Mouse (Mus musculus): Measurements from ENCODE around the gene Gmds. TPM values are rescaled to one million over a fixed set of nuclear protein-coding genes. Genes with fewer than 3 reads are reported as not detected.

Gmds gene
- polyA plus RNA-seq, 1 experiment from 2014 or later, result 69.0 TPM

DNA sequence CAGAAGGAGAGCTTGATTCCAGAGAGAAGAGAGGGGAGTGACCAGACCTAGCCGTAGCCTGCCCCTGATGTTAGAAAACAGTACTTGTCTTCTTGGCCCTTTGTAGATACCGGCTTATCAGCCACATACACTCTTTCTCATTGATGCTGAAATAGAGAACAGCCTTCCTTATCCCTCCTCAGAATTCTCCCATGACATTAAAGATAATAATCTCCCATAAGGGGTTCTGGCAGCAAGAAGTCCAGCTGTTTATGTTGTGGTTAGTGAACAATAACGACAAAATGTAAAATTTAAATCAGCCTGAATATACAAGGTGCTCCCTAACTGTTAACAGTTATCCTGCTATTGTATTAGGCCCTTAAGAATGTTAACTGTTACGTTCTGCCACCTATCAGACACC, 414.0 kb downstream of the Gmds start:
- ATAC-seq (ENCODE audit: insufficient read depth, low FRiP score), result no peak
- H3K4me1 ChIP-seq (ENCODE audit: control insufficient read depth, insufficient read depth, low read length), result no peaks in the 10 kb centered on the region
- H3K9ac ChIP-seq (ENCODE audit: low read length), result no peak overlapping the region
- no peak overlapping the region for H3K4me2 ChIP-seq (ENCODE audit: low read depth, low read length)
- H3K36me3 ChIP-seq (ENCODE audit: control insufficient read depth, insufficient read depth, low read length), result no peaks in the 10 kb centered on the region
- no peak overlapping the region for H3K27ac ChIP-seq (ENCODE audit: low read length)
- H3K27me3 ChIP-seq (ENCODE audit: control insufficient read depth, insufficient read depth, low read length), result no peaks in the 10 kb centered on the region
- no peak overlapping the region for H3K4me3 ChIP-seq (replicated peaks; ENCODE audit: low read length)
- H3K9me3 ChIP-seq (replicated peaks; ENCODE audit: control insufficient read depth, low read length), result no peaks in the 10 kb centered on the region
- WGBS, result 71% methylated on average over 4 of the region's 4 CpGs

GRCm38 (mm10) chr13:31919716-31920115, 418.8 kb downstream of the Gmds start:
- Histone ChIP-seq H3K4me2 (ENCODE audit: low read depth, low read length) (no peak overlapping the region), H3K27ac (ENCODE audit: low read length) (no peak overlapping the region), H3K9ac (ENCODE audit: low read length) (no peak overlapping the region), H3K27me3 (ENCODE audit: control insufficient read depth, insufficient read depth, low read length) (no peaks in the 10 kb centered on the region), H3K4me1 (ENCODE audit: control insufficient read depth, insufficient read depth, low read length) (no peaks in the 10 kb centered on the region), H3K9me3 (replicated peaks; ENCODE audit: control insufficient read depth, low read length) (no peaks in the 10 kb centered on the region), H3K36me3 (ENCODE audit: control insufficient read depth, insufficient read depth, low read length) (no peaks in the 10 kb centered on the region), H3K4me3 (replicated peaks; ENCODE audit: low read length) (no peak overlapping the region)
- no peak for ATAC-seq (ENCODE audit: insufficient read depth, low FRiP score)
- WGBS, result 81% methylated on average over 2 of the region's 2 CpGs

DNA sequence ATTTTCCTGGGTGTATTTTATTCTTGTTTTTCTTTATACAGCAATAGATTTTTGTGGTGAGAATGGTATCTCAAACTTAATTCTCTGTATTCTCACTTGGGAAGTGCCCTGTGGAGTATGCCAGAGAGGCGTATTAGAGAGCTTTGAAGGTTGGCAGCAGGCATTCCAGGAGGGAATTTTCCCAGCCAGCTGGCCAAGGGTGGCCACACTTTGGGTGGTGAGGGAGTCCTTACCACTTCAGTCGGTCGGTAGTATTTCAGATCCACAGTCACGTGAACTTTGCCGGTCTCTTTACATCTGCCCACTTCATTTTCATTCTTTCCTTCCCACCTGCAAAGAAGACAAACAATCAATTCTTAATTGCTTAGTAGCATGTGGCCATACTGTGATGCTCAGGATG, 421.2 kb downstream of the Gmds start:
- no peak overlapping the region for H3K4me2 ChIP-seq (ENCODE audit: low read depth, low read length)
- no peak overlapping the region for H3K27ac ChIP-seq (ENCODE audit: low read length)
- 64% methylated on average over 5 of the region's 5 CpGs for WGBS
- H3K27me3 ChIP-seq (ENCODE audit: control insufficient read depth, insufficient read depth, low read length), result no peaks in the 10 kb centered on the region
- H3K4me3 ChIP-seq (replicated peaks; ENCODE audit: low read length), result no peak overlapping the region
- no peaks in the 10 kb centered on the region for H3K36me3 ChIP-seq (ENCODE audit: control insufficient read depth, insufficient read depth, low read length)
- no peaks in the 10 kb centered on the region for H3K9me3 ChIP-seq (replicated peaks; ENCODE audit: control insufficient read depth, low read length)
- no peaks in the 10 kb centered on the region for H3K4me1 ChIP-seq (ENCODE audit: control insufficient read depth, insufficient read depth, low read length)
- no peak for ATAC-seq (ENCODE audit: insufficient read depth, low FRiP score)
- no peak overlapping the region for H3K9ac ChIP-seq (ENCODE audit: low read length)

GRCm38 (mm10) chr13:31915748-31916147, 422.8 kb downstream of the Gmds start:
- Histone ChIP-seq H3K27me3 (ENCODE audit: control insufficient read depth, insufficient read depth, low read length) (no peaks in the 10 kb centered on the region), H3K4me3 (replicated peaks; ENCODE audit: low read length) (no peak overlapping the region), H3K36me3 (ENCODE audit: control insufficient read depth, insufficient read depth, low read length) (no peaks in the 10 kb centered on the region), H3K4me2 (ENCODE audit: low read depth, low read length) (no peak overlapping the region), H3K9me3 (replicated peaks; ENCODE audit: control insufficient read depth, low read length) (no peaks in the 10 kb centered on the region), H3K27ac (ENCODE audit: low read length) (no peak overlapping the region), H3K9ac (ENCODE audit: low read length) (no peak overlapping the region), H3K4me1 (ENCODE audit: control insufficient read depth, insufficient read depth, low read length) (peaks cover 6% of the 10 kb centered on the region; the same call in 1 of the 2 replicates)
- 64% methylated on average over 6 of the region's 6 CpGs for WGBS
- ATAC-seq (ENCODE audit: insufficient read depth, low FRiP score), result no peak

- H3K4me1 ChIP-seq (ENCODE audit: control insufficient read depth, insufficient read depth, low read length), result peaks cover 6% of the 10 kb centered on the region; the same call in 1 of the 2 replicates
- H3K27me3 ChIP-seq (ENCODE audit: control insufficient read depth, insufficient read depth, low read length), result no peaks in the 10 kb centered on the region
- H3K27ac ChIP-seq (ENCODE audit: low read length), result no peak overlapping the region
- H3K9ac ChIP-seq (ENCODE audit: low read length), result no peak overlapping the region
- WGBS, result 54% methylated on average over 4 of the region's 4 CpGs
- ATAC-seq (ENCODE audit: insufficient read depth, low FRiP score), result no peak
- no peak overlapping the region for H3K4me3 ChIP-seq (replicated peaks; ENCODE audit: low read length)
- no peak overlapping the region for H3K4me2 ChIP-seq (ENCODE audit: low read depth, low read length)
- H3K36me3 ChIP-seq (ENCODE audit: control insufficient read depth, insufficient read depth, low read length), result no peaks in the 10 kb centered on the region
- no peaks in the 10 kb centered on the region for H3K9me3 ChIP-seq (replicated peaks; ENCODE audit: control insufficient read depth, low read length)
Observed at GRCm38 (mm10) chr13:31914901-31915587, 423.5 kb downstream of the Gmds start.

GRCm38 (mm10) chr13:31911956-31912355, 426.6 kb downstream of the Gmds start:
- H3K4me1 ChIP-seq (ENCODE audit: control insufficient read depth, insufficient read depth, low read length), result peaks cover 6% of the 10 kb centered on the region; the same call in 1 of the 2 replicates
- H3K9ac ChIP-seq (ENCODE audit: low read length), result no peak overlapping the region
- ATAC-seq (ENCODE audit: insufficient read depth, low FRiP score), result no peak
- no peak overlapping the region for H3K27ac ChIP-seq (ENCODE audit: low read length)
- H3K4me2 ChIP-seq (ENCODE audit: low read depth, low read length), result no peak overlapping the region
- 0 out of 2 replicates have a peak, but pooled peaks cover 3% of the 10 kb centered on the region for H3K27me3 ChIP-seq (ENCODE audit: control insufficient read depth, insufficient read depth, low read length)
- H3K4me3 ChIP-seq (replicated peaks; ENCODE audit: low read length), result no peak overlapping the region
- 31% methylated on average over 5 of the region's 5 CpGs for WGBS
- H3K36me3 ChIP-seq (ENCODE audit: control insufficient read depth, insufficient read depth, low read length), result no peaks in the 10 kb centered on the region
- no peaks in the 10 kb centered on the region for H3K9me3 ChIP-seq (replicated peaks; ENCODE audit: control insufficient read depth, low read length)

GRCm38 (mm10) chr13:31911362-31911761, 427.2 kb downstream of the Gmds start:
- no peaks in the 10 kb centered on the region for H3K36me3 ChIP-seq (ENCODE audit: control insufficient read depth, insufficient read depth, low read length)
- no peak for ATAC-seq (ENCODE audit: insufficient read depth, low FRiP score)
- WGBS, result 46% methylated on average over 2 of the region's 2 CpGs
- no peaks in the 10 kb centered on the region for H3K9me3 ChIP-seq (replicated peaks; ENCODE audit: control insufficient read depth, low read length)
- peaks cover 6% of the 10 kb centered on the region; the same call in 1 of the 2 replicates for H3K4me1 ChIP-seq (ENCODE audit: control insufficient read depth, insufficient read depth, low read length)
- no peak overlapping the region for H3K27ac ChIP-seq (ENCODE audit: low read length)
- H3K4me2 ChIP-seq (ENCODE audit: low read depth, low read length), result no peak overlapping the region
- no peak overlapping the region for H3K9ac ChIP-seq (ENCODE audit: low read length)
- H3K4me3 ChIP-seq (replicated peaks; ENCODE audit: low read length), result no peak overlapping the region
- H3K27me3 ChIP-seq (ENCODE audit: control insufficient read depth, insufficient read depth, low read length), result 0 out of 2 replicates have a peak, but pooled peaks cover 3% of the 10 kb centered on the region

GRCm38 (mm10) chr13:31909031-31909430, 429.5 kb downstream of the Gmds start:
- no peaks in the 10 kb centered on the region for H3K36me3 ChIP-seq (ENCODE audit: control insufficient read depth, insufficient read depth, low read length)
- no peak overlapping the region for H3K9ac ChIP-seq (ENCODE audit: low read length)
- H3K4me3 ChIP-seq (replicated peaks; ENCODE audit: low read length), result no peak overlapping the region
- peaks cover 6% of the 10 kb centered on the region; the same call in 1 of the 2 replicates for H3K4me1 ChIP-seq (ENCODE audit: control insufficient read depth, insufficient read depth, low read length)
- no peaks in the 10 kb centered on the region for H3K9me3 ChIP-seq (replicated peaks; ENCODE audit: control insufficient read depth, low read length)
- 73% methylated on average over 3 of the region's 3 CpGs for WGBS
- 0 out of 2 replicates have a peak, but pooled peaks cover 3% of the 10 kb centered on the region for H3K27me3 ChIP-seq (ENCODE audit: control insufficient read depth, insufficient read depth, low read length)
- ATAC-seq (ENCODE audit: insufficient read depth, low FRiP score), result no peak
- no peak overlapping the region for H3K4me2 ChIP-seq (ENCODE audit: low read depth, low read length)
- H3K27ac ChIP-seq (ENCODE audit: low read length), result no peak overlapping the region

DNA sequence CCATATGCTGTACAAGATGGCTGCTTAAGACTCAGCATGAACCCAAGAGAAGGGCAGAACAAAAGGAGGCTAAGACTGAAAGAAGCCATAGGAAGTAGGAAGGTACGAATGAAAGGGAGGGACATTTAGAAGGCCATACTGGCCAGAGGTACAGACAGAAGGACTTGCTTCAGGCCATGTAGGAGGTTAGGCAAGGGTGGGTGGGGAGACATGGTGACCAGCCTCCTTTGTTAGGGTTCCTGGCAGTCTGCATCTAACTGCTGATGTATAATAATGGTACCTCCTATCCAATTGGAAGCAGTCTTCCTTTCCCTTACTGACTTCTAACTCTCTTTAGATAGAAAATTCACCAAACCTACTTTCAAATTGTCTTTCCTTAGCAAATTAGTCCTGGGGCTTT, 432.0 kb downstream of the Gmds start:
- H3K4me2 ChIP-seq (ENCODE audit: low read depth, low read length), result no peak overlapping the region
- no peak overlapping the region for H3K9ac ChIP-seq (ENCODE audit: low read length)
- 89% methylated on average over 1 of the region's 1 CpGs for WGBS
- H3K4me1 ChIP-seq (ENCODE audit: control insufficient read depth, insufficient read depth, low read length), result no peaks in the 10 kb centered on the region
- ATAC-seq (ENCODE audit: insufficient read depth, low FRiP score), result no peak
- no peak overlapping the region for H3K27ac ChIP-seq (ENCODE audit: low read length)
- no peak overlapping the region for H3K4me3 ChIP-seq (replicated peaks; ENCODE audit: low read length)
- H3K9me3 ChIP-seq (replicated peaks; ENCODE audit: control insufficient read depth, low read length), result no peaks in the 10 kb centered on the region
- H3K27me3 ChIP-seq (ENCODE audit: control insufficient read depth, insufficient read depth, low read length), result 0 out of 2 replicates have a peak, but pooled peaks cover 3% of the 10 kb centered on the region
- H3K36me3 ChIP-seq (ENCODE audit: control insufficient read depth, insufficient read depth, low read length), result no peaks in the 10 kb centered on the region

Data from stomach, embryonic 16.5 days (tissue).